Mouse (Mus musculus): ENCODE measurements around the gene Atp10a. TPM values are rescaled to one million over a fixed set of nuclear protein-coding genes. Genes with fewer than 3 reads are reported as not detected.
"Not testable (repeated sequence)": the region's sequence is repeated elsewhere in the genome, so short reads cannot be mapped to it uniquely, and the experiment has no call there.

Gene Atp10a
- polyA plus RNA-seq, 1 experiment from 2014 or later, result 1.1 TPM

GRCm38 (mm10) chr7:58824686-58825085 lies 168.7 kb downstream of the Atp10a start:
- 90% methylated on average over 3 of the region's 3 CpGs for WGBS
- no peak overlapping the region for H3K4me2 ChIP-seq
- H3K9me3 ChIP-seq, result no peaks in the 10 kb centered on the region
- peaks cover 7% of the 10 kb centered on the region; the same call in 1 of the 2 replicates for H3K4me1 ChIP-seq (replicated peaks)
- no peak overlapping the region for H3K4me3 ChIP-seq
- no peak for ATAC-seq (ENCODE audit: low FRiP score, low read depth)
- H3K27ac ChIP-seq (replicated peaks), result no peak overlapping the region
- no peaks in the 10 kb centered on the region for H3K36me3 ChIP-seq
- H3K9ac ChIP-seq, result no peak overlapping the region
- no peaks in the 10 kb centered on the region for H3K27me3 ChIP-seq

GRCm38 (mm10) chr7:58829111-58829510 lies 173.1 kb downstream of the Atp10a start:
- Histone ChIP-seq H3K27ac (replicated peaks) (no peak overlapping the region), H3K4me2 (no peak overlapping the region), H3K27me3 (no peaks in the 10 kb centered on the region), H3K9ac (no peak overlapping the region), H3K9me3 (no peaks in the 10 kb centered on the region), H3K4me3 (no peak overlapping the region), H3K4me1 (replicated peaks) (no peaks in the 10 kb centered on the region), H3K36me3 (no peaks in the 10 kb centered on the region)
- no peak for ATAC-seq (ENCODE audit: low FRiP score, low read depth)
- WGBS, result 82% methylated on average over 5 of the region's 5 CpGs

GRCm38 (mm10) chr7:58836855-58837606 lies 181.1 kb downstream of the Atp10a start:
- H3K27me3 ChIP-seq; H3K27ac ChIP-seq (replicated peaks); H3K4me1 ChIP-seq (replicated peaks); H3K9me3 ChIP-seq; H3K4me2 ChIP-seq; H3K4me3 ChIP-seq; H3K36me3 ChIP-seq; ATAC-seq (ENCODE audit: low FRiP score, low read depth); H3K9ac ChIP-seq: not testable (repeated sequence)
- 94% methylated on average over 32 of the region's 32 CpGs for WGBS

- WGBS, result 67% methylated on average over 2 of the region's 2 CpGs
- no peak overlapping the region for H3K4me3 ChIP-seq
- no peak for ATAC-seq (ENCODE audit: low FRiP score, low read depth)
Observed at GRCm38 (mm10) chr7:58840367-58840766, 184.4 kb downstream of the Atp10a start.

GRCm38 (mm10) chr7:58841066-58841465 lies 185.1 kb downstream of the Atp10a start:
- Histone ChIP-seq H3K4me3 (no peak overlapping the region), H3K36me3 (no peaks in the 10 kb centered on the region), H3K27ac (replicated peaks) (no peak overlapping the region), H3K9ac (no peak overlapping the region), H3K9me3 (no peaks in the 10 kb centered on the region), H3K4me2 (no peak overlapping the region), H3K27me3 (no peaks in the 10 kb centered on the region), H3K4me1 (replicated peaks) (peaks cover 32% of the 10 kb centered on the region)
- 92% methylated on average over 1 of the region's 1 CpGs for WGBS
- ATAC-seq (ENCODE audit: low FRiP score, low read depth), result no peak

More at GRCm38 (mm10) chr7:58840367-58840766, 184.4 kb downstream of the Atp10a start:
- H3K9me3 ChIP-seq, result no peaks in the 10 kb centered on the region
- no peak overlapping the region for H3K9ac ChIP-seq
- no peaks in the 10 kb centered on the region for H3K27me3 ChIP-seq
- peaks cover 32% of the 10 kb centered on the region for H3K4me1 ChIP-seq (replicated peaks)
- H3K36me3 ChIP-seq, result no peaks in the 10 kb centered on the region
- H3K4me2 ChIP-seq, result no peak overlapping the region
- H3K27ac ChIP-seq (replicated peaks), result no peak overlapping the region

GRCm38 (mm10) chr7:58842818-58843217 lies 186.9 kb downstream of the Atp10a start:
- no peaks in the 10 kb centered on the region for H3K36me3 ChIP-seq
- no peak overlapping the region for H3K9ac ChIP-seq
- H3K4me3 ChIP-seq, result no peak overlapping the region
- 23% methylated on average over 3 of the region's 3 CpGs for WGBS
- peaks cover 32% of the 10 kb centered on the region for H3K4me1 ChIP-seq (replicated peaks)
- ATAC-seq (ENCODE audit: low FRiP score, low read depth), result peak; percentile 17; the same call in 1 of the 2 replicates
- H3K4me2 ChIP-seq, result no peak overlapping the region
- H3K9me3 ChIP-seq, result no peaks in the 10 kb centered on the region
- no peaks in the 10 kb centered on the region for H3K27me3 ChIP-seq
- H3K27ac ChIP-seq (replicated peaks), result peak overlapping the region; percentile 90

DNA sequence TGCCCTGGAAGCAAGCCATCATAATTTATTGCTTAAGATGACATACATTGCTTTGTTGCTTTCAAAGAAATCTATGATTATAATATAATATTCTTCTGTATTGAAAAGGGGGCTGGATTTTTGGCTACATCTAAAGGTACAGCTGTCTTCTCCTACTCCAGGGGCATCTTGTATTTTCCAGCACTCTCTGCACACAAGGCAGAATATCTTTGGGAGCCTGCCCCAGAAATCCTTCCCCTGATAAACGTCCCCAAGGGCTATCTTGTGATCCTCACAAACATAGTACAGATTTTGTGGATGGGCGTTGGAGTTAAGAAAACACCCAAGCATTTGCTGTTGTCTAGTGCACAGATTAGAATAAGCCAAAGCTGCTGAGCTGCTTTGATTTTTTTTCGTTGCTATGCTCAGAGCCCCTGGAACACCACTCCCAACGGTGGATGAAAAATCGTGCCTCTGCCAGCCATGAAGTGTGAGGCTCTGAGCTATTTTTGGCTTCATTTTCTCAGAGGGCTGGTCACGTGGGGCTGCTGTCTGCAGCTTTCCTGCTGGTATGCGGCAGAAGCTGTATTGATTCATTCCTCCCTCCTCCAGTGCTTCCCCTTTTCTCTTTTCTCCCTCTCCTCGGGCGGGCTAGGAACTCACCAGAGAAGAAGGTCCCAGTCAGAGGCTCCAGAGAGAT lies 187.9 kb downstream of the Atp10a start:
- H3K9me3 ChIP-seq, result no peaks in the 10 kb centered on the region
- no peak overlapping the region for H3K4me3 ChIP-seq
- H3K36me3 ChIP-seq, result no peaks in the 10 kb centered on the region
- H3K4me2 ChIP-seq, result peak overlapping the region; percentile 45
- ATAC-seq (ENCODE audit: low FRiP score, low read depth), result peak; percentile 97
- under 1% methylated on average over 9 of the region's 9 CpGs for WGBS
- H3K27ac ChIP-seq (replicated peaks), result peak overlapping the region; percentile 90
- no peaks in the 10 kb centered on the region for H3K27me3 ChIP-seq
- peaks cover 32% of the 10 kb centered on the region for H3K4me1 ChIP-seq (replicated peaks)
- H3K9ac ChIP-seq, result no peak overlapping the region; the same call in 1 of the 2 replicates

DNA sequence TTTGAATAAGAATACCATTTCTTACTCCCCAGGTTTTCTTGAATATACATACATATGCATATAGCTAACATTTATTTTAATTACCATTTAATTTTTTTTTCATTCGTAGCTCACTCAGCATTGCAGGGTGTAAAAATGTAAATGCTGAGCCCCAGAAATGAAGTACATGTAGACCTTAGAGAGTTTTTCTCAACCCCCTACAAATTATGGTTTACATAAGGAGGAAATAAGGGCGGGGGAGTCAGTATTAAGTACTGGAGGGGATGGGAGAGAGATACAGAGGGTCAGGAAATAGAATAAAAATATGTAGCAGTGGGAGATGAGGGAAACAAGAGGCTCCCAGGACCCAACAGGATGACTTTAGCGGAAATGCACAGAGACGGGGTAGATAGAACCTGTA lies 188.5 kb downstream of the Atp10a start:
- Histone ChIP-seq H3K4me1 (replicated peaks) (peaks cover 32% of the 10 kb centered on the region), H3K36me3 (no peaks in the 10 kb centered on the region), H3K4me2 (peak overlapping the region; percentile 45), H3K9ac (no peak overlapping the region), H3K9me3 (no peaks in the 10 kb centered on the region), H3K27me3 (no peaks in the 10 kb centered on the region), H3K4me3 (no peak overlapping the region), H3K27ac (replicated peaks) (peak overlapping the region; percentile 90)
- peak; percentile 47 for ATAC-seq (ENCODE audit: low FRiP score, low read depth)
- 13% methylated on average over 4 of the region's 4 CpGs for WGBS

DNA sequence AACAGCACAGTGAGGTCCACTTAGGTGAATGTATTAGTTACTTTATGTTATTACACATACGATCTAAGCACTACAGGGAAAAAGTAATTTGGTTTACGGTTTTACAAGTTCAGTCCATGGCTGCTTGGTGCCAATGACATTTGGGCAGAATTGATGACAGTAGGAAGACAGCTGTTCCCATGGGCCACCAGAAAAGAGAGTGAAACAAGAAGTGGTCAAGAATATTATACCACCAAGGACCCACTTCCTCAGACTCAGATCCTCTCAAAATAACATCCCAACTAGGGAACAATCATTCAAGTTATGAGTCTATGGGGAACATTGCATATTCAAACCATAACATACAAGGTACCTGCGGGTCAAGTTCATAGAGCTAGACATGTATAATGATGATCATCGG lies 203.0 kb downstream of the Atp10a start:
- H3K4me2 ChIP-seq, result no peak overlapping the region
- no peak overlapping the region for H3K4me3 ChIP-seq
- no peak for ATAC-seq (ENCODE audit: low FRiP score, low read depth)
- H3K27me3 ChIP-seq, result no peaks in the 10 kb centered on the region
- no peak overlapping the region for H3K27ac ChIP-seq (replicated peaks)
- H3K9me3 ChIP-seq, result no peaks in the 10 kb centered on the region
- 96% methylated on average over 4 of the region's 4 CpGs for WGBS
- H3K36me3 ChIP-seq, result no peaks in the 10 kb centered on the region
- no peak overlapping the region for H3K9ac ChIP-seq
- H3K4me1 ChIP-seq (replicated peaks), result no peaks in the 10 kb centered on the region

GRCm38 (mm10) chr7:58863174-58863573 lies 207.2 kb downstream of the Atp10a start:
- no peaks in the 10 kb centered on the region for H3K4me1 ChIP-seq (replicated peaks)
- 90% methylated on average over 3 of the region's 3 CpGs for WGBS
- H3K4me2 ChIP-seq, result no peak overlapping the region
- H3K27me3 ChIP-seq, result no peaks in the 10 kb centered on the region
- H3K27ac ChIP-seq (replicated peaks), result no peak overlapping the region
- H3K36me3 ChIP-seq, result no peaks in the 10 kb centered on the region
- H3K4me3 ChIP-seq, result no peak overlapping the region
- no peak for ATAC-seq (ENCODE audit: low FRiP score, low read depth)
- H3K9ac ChIP-seq, result no peak overlapping the region
- no peaks in the 10 kb centered on the region for H3K9me3 ChIP-seq

- Histone ChIP-seq H3K4me3 (no peak overlapping the region), H3K9ac (no peak overlapping the region), H3K36me3 (no peaks in the 10 kb centered on the region), H3K4me2 (no peak overlapping the region), H3K9me3 (no peaks in the 10 kb centered on the region), H3K27ac (replicated peaks) (no peak overlapping the region), H3K27me3 (no peaks in the 10 kb centered on the region), H3K4me1 (replicated peaks) (no peaks in the 10 kb centered on the region)
- no peak for ATAC-seq (ENCODE audit: low FRiP score, low read depth)
- WGBS, result 26% methylated on average over 4 of the region's 4 CpGs
Observed at GRCm38 (mm10) chr7:58866865-58867614, 211.1 kb downstream of the Atp10a start.

- no peak overlapping the region for H3K4me3 ChIP-seq
- no peaks in the 10 kb centered on the region for H3K27me3 ChIP-seq
- H3K36me3 ChIP-seq, result no peaks in the 10 kb centered on the region
- no peak overlapping the region for H3K9ac ChIP-seq
- 56% methylated on average over 1 of the region's 1 CpGs for WGBS
- no peaks in the 10 kb centered on the region for H3K4me1 ChIP-seq (replicated peaks)
- H3K27ac ChIP-seq (replicated peaks), result no peak overlapping the region
- ATAC-seq (ENCODE audit: low FRiP score, low read depth), result no peak
- no peak overlapping the region for H3K4me2 ChIP-seq
- H3K9me3 ChIP-seq, result no peaks in the 10 kb centered on the region
Observed at GRCm38 (mm10) chr7:58870661-58871060, 214.7 kb downstream of the Atp10a start.

All from hindbrain, embryonic 15.5 days (tissue).